Mouse (Mus musculus) left cerebral cortex, postnatal 10 days (tissue): Measurements from ENCODE around the gene Cyp2d10. TPM values are rescaled to one million over a fixed set of nuclear protein-coding genes. Genes with fewer than 3 reads are reported as not detected.
"Not testable (repeated sequence)": the region's sequence is repeated elsewhere in the genome, so short reads cannot be mapped to it uniquely, and the experiment has no call there.

Source experiments
- DNase-seq, 2 experiments: peaks; one replicate each; pipeline ENCODE4 v3.0.0; 2021 to 2022; ENCODE audit warnings: low spot score in 2 of 2, mixed read lengths in 1 of 2; ENCODE audit errors: extremely low spot score in 1 of 2
- intact Hi-C: fragments of 180-260 bp; cut with DNase I; formaldehyde crosslinking; loops from one replicate; pipeline ENCODE4 v1.15.1; 2025
- total RNA-seq, 2 experiments: library from RNA; stranded (reverse); gene quantifications; 2 replicates each; pipeline ENCODE4 v1.2.3; 2021

Gene Cyp2d10
- total RNA-seq, 2 experiments from 2014 or later: not detected

GRCm38 (mm10) chr15:82403606-82404005 is 3.4 kb downstream of the Cyp2d10 start:
- intact Hi-C loops: loop anchor here (5.0 kb wide), 1 partner anchor 44 kb away; no protein-coding TSS in a partner anchor
- DNase-seq: no peak

GRCm38 (mm10) chr15:82402741-82403140 is 4.3 kb downstream of the Cyp2d10 start:
- intact Hi-C loops: loop anchor here (5.0 kb wide), 1 partner anchor 45 kb away; no protein-coding TSS in a partner anchor
- DNase-seq: no peak

GRCm38 (mm10) chr15:82402106-82402505 is 4.9 kb downstream of the Cyp2d10 start:
- no peak for DNase-seq
- intact Hi-C loops: loop anchor here (5.0 kb wide), 1 partner anchor 45 kb away; no protein-coding TSS in a partner anchor

- intact Hi-C loops: loop anchor here (5.0 kb wide), 1 partner anchor 46 kb away; no protein-coding TSS in a partner anchor
- DNase-seq: no peak
These were observed 5.5 kb downstream of the Cyp2d10 start for GRCm38 (mm10) chr15:82401516-82401915.

- intact Hi-C loops, DNase-seq: not testable (repeated sequence)
These were observed 11.0 kb downstream of the Cyp2d10 start for GRCm38 (mm10) chr15:82395955-82396354.

- intact Hi-C loops, DNase-seq: not testable (repeated sequence)
These were observed 13.1 kb downstream of the Cyp2d10 start, which contains the start of gene Cyp2d11 for GRCm38 (mm10) chr15:82393922-82394321. Gene Cyp2d11, minus strand, starts transcription at chr15:82394022.

- intact Hi-C loops: not testable (repeated sequence)
These were observed 17.1 kb downstream of the Cyp2d10 start for GRCm38 (mm10) chr15:82389916-82390315.

GRCm38 (mm10) chr15:82385729-82386128 is 21.3 kb downstream of the Cyp2d10 start:
- intact Hi-C loops: no loop called here
- DNase-seq: no peak

More at GRCm38 (mm10) chr15:82389916-82390315, 17.1 kb downstream of the Cyp2d10 start:
- DNase-seq: not testable (repeated sequence)

GRCm38 (mm10) chr15:82382441-82382840 is 24.6 kb downstream of the Cyp2d10 start:
- DNase-seq: no peak
- intact Hi-C loops: no loop called here

GRCm38 (mm10) chr15:82380714-82381062 is 26.3 kb downstream of the Cyp2d10 start:
- intact Hi-C loops: no loop called here

GRCm38 (mm10) chr15:82379871-82380713 is 26.9 kb downstream of the Cyp2d10 start, which contains the start of gene Cyp2d22:
Gene Cyp2d22, minus strand, starts transcription at chr15:82380260.
- DNase-seq: peak in 1 of 2 experiments; percentile 71
- intact Hi-C loops: no loop called here

More at GRCm38 (mm10) chr15:82380714-82381062, 26.3 kb downstream of the Cyp2d10 start:
- no peak for DNase-seq

- DNase-seq: no peak
- intact Hi-C loops: no loop called here
These were observed 27.5 kb downstream of the Cyp2d10 start for GRCm38 (mm10) chr15:82379511-82379870.

GRCm38 (mm10) chr15:82378261-82379180 is 28.5 kb downstream of the Cyp2d10 start:
- no peak for DNase-seq
- intact Hi-C loops: no loop called here

- intact Hi-C loops: no loop called here
- no peak for DNase-seq
These were observed 29.3 kb downstream of the Cyp2d10 start for GRCm38 (mm10) chr15:82377701-82378100.

- intact Hi-C loops: no loop called here
- DNase-seq: peak; percentile 51 to 69
These were observed 30.4 kb downstream of the Cyp2d10 start for GRCm38 (mm10) chr15:82376393-82377138.

GRCm38 (mm10) chr15:82375855-82376254 is 31.1 kb downstream of the Cyp2d10 start:
- DNase-seq: no peak
- intact Hi-C loops: no loop called here

GRCm38 (mm10) chr15:82374437-82374836 is 32.6 kb downstream of the Cyp2d10 start:
- no peak for DNase-seq
- intact Hi-C loops: no loop called here

- intact Hi-C loops: no loop called here
- no peak for DNase-seq
These were observed 34.0 kb downstream of the Cyp2d10 start for GRCm38 (mm10) chr15:82372991-82373390.
